Mouse (Mus musculus): ENCODE measurements around the gene Stpg3.

DNA sequence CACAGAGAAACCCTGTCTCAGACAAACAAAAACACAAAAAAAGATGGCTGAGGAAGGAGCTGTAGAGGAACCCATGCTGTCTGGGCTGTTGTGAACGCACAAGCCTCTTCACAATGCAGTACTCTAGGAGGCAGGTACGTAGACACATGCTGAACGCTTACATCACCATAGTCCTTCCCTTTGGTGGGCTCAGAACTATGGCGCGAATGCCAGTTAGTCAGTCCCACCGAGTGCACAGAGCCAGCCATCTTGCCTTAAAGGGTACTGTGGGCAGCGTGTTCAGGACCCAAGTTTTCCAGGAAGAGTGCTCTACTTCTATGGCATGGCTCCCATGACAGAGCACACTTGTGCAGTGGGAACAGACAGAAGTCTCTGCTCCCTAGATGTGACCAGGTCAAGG, 29.9 kb downstream of the Stpg3 start:
- no peak for TF ChIP-seq GATA1 (IDR thresholded peaks at IDR 0.05; ENCODE audit: borderline replicate concordance, low read length)
- TF ChIP-seq FLI1 (IDR thresholded peaks at IDR 0.05; ENCODE audit: low read length), result no peak

All from megakaryocyte, embryonic 14.5 days (primary cell).